Mouse (Mus musculus): Measurements from ENCODE around the gene Gm20388.
A peak's percentile ranks its signal among the peaks of the same experiment; 100 is the strongest.

The Gm20388 gene

DNA sequence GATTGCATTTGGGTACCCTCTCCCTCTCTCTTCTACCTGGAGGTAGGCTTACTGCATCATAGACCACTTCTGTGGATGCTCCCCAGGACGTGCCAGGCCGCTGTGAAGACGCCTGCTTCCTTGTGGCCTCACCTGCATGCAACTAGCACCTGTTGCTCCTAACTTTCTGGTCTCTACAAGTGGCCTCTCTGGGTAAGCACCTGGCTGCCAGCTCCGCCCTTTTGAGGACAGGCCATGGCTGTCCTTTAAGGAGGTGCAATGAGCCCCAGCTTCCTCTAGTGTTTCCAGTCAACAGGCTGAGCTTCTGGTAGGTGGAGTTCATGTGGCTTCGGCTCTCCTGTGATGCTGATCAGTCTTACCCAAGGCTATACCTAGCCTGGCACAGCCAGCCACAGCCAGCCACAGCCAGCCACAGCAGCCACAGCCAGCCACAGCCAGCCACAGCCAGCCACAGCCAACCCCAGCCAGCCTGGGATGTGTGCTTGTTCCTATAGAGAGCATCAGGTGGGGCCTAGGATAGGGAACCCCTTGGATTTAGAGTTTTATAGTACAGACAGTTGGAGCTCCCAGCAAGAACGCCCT lies 344.9 kb downstream of the Gm20388 start:
- DNase-seq (ENCODE audit: low spot score in 2 of 2), result no peak

DNA sequence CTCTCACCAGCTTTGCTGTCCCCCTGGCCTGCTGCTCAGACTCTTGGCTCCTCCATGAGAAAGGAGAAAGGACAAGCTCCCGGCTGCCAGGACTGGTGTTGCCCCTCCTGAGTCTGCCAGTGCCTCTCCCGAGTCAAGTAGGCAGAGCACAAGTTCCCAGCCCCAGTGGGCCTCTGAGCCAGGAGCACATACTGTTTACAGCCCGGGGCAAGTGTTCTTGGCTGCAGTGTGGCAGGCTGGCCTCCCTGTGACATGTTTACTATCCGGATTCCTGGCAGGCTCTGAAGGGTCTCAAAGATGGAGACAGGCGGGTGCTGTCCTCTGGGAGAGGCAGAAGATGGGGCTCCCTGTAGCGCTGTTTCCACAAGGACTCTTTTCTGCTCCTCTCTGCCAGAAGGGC lies 346.3 kb downstream of the Gm20388 start:
- no peak for DNase-seq (ENCODE audit: low spot score in 2 of 2)

DNA sequence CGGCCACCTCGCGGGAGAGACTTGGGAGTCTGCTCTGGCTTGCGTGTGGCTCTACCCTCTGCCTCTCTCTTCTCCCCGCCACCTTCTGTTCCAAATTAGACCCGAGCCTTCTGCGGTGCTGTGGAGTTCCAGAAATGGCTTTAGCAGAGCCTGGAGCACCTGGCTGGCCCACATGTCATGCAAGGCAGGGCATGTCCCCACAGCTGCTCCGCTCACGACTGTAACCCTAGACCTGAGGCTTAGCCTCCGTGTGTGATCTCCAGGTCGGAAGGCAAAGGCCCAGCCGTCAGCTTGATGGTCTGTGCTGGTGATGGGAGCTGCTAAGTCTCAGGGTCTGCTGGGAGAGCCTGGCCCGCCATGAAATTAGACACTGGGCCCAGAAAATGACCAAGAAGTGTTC lies 348.6 kb downstream of the Gm20388 start:
- DNase-seq (ENCODE audit: low spot score in 2 of 2), result no peak

- no peak for DNase-seq (ENCODE audit: low spot score in 2 of 2)
Observed at GRCm38 (mm10) chr8:120260677-120261076, 350.0 kb downstream of the Gm20388 start.

GRCm38 (mm10) chr8:120261338-120262120 lies 350.9 kb downstream of the Gm20388 start:
- DNase-seq (ENCODE audit: low spot score in 2 of 2), result no peak

DNA sequence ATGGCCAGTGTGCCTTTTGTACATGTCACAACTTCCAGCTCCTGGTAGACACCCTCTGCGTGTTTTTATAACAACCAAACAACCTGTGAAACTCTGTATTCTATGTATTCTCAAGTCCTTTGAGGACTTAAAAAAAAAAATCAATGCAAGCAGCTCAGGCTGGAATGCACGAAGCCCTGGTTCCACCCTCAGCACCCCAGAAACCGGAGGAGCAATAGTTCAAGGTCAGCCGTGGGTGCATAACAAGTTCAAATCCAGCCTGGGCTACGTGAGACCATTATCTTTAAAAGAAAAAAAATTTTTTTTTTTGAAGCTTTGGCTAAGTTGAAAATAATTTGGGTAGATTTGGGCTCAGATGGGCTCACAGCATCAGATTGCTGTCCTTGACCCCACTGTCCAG lies 353.2 kb downstream of the Gm20388 start:
- no peak for DNase-seq (ENCODE audit: low spot score in 2 of 2)

GRCm38 (mm10) chr8:120264388-120264943 lies 353.8 kb downstream of the Gm20388 start:
- no peak for DNase-seq (ENCODE audit: low spot score in 2 of 2)

GRCm38 (mm10) chr8:120264944-120265453 lies 354.4 kb downstream of the Gm20388 start:
- DNase-seq (ENCODE audit: low spot score in 2 of 2), result peak in 1 of 2 experiments; percentile 88

GRCm38 (mm10) chr8:120265471-120265870 lies 354.8 kb downstream of the Gm20388 start:
- DNase-seq (ENCODE audit: low spot score in 2 of 2), result no peak

GRCm38 (mm10) chr8:120268541-120268980 lies 357.9 kb downstream of the Gm20388 start:
- DNase-seq (ENCODE audit: low spot score in 2 of 2), result peak in 1 of 2 experiments; percentile 50

- DNase-seq (ENCODE audit: low spot score in 2 of 2), result peak in 1 of 2 experiments; percentile 57
Observed at GRCm38 (mm10) chr8:120270449-120270848, 359.8 kb downstream of the Gm20388 start.

- no peak for DNase-seq (ENCODE audit: low spot score in 2 of 2)
Observed at GRCm38 (mm10) chr8:120273430-120273829, 362.8 kb downstream of the Gm20388 start.

DNA sequence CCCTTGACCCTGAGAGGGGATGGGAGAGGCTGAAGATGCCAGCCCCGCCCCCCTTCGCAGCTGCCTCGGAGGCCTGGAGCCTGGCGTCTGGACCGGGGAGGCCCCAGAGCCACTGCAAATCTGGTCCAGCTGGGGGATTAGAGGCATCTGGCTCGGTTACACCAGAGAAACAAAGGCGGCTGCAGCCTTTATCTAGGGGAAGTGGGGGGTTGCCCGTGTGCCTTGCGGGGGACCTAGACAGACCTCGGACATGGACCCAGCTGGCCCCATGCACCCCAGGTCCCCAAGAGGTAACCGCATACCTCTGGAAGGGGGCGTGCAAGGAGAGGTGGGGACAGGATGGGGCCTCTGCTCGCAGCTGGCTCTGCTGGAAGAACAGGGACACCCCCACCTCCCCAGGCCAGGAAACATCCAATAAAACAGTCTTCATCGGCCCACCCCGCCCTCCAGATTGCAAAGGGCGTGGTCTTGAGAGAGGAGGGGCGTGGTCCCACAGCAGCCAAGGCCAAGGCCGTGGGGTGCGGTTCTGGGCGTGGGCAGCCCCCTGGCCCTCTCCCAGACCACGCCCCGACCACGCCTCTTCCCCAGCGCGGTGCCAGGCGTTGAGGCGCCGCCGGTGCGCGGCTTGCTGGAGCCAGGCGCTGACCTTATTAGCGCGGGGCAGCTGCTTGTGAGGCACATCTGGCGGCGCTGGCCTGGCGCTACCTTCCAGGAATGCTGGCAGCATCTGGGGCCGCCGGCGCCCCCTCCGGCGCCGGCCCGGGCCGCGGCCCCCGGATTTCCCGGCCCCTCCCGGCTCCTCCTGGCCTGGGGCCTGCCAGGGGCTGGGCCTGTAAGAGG lies 365.6 kb downstream of the Gm20388 start:
- DNase-seq (ENCODE audit: low spot score in 2 of 2), result peak in 1 of 2 experiments; percentile 49

DNA sequence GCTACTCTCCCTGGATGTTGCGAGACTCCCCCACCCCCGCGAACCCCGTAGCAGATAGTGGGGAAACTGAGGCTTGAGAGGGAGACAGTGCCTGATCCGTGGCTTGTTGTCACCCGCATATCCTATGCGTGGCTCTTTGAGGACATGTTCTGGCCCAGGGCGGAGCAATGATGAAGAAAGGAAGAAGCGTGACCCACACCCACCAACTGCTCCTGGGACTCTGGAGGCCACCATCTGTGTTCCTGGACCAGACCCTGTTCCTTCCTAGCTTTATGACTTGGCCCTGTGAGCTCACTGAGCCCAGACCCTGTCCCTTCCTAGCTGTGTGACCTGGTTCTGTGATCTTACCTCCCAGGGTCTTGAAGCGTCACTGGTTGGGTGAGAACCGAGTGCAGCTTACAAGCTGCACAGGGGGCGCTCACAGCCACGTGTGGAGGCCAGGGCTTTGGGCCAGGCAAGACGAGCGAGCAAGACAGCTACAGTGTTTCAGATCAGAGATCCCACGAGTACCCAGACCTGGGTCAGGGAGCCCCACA lies 366.3 kb downstream of the Gm20388 start:
- no peak for DNase-seq (ENCODE audit: low spot score in 2 of 2)

- DNase-seq (ENCODE audit: low spot score in 2 of 2), result no peak
Observed at GRCm38 (mm10) chr8:120278009-120278408, 367.4 kb downstream of the Gm20388 start.

DNA sequence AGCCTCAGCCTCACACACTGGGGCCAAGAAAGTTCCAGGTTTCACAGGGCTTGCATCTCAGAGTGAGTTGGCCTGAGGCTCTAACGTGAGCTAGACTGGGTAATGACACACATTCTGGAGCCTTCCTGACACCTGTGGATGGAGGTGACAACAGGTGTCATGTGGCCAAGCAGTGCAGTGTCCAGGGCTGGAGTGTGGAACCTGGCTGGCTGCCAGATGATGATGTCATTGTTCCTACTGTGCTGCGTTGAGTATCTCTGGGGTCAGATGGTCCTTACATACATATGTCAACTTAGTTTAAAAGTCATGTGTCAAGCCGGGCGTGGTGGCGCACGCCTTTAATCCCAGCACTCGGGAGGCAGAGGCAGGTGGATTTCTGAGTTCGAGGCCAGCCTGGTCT lies 368.8 kb downstream of the Gm20388 start:
- no peak for DNase-seq (ENCODE audit: low spot score in 2 of 2)

DNA sequence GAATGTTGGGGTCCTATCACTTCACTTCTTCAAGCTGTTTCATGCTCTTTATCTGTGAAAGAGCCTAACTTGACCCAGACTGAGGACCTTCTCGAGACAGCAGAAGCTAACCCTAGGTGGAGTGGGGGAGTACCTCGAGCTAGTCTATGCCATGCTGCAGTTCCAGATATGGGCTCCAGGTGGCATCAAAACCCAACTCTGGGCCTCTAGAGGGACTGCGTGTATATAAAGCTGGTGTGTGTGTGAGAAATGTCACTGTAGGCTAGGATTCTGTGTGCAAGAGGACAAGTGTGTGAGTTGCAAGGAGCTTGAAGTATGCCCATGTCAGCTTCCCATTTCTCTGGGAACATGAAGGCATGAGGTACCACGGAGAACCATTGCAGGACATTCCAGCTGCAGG lies 370.8 kb downstream of the Gm20388 start:
- peak in 1 of 2 experiments; percentile 86 for DNase-seq (ENCODE audit: low spot score in 2 of 2)

- no peak for DNase-seq (ENCODE audit: low spot score in 2 of 2)
Observed at GRCm38 (mm10) chr8:120282465-120282864, 371.8 kb downstream of the Gm20388 start.

GRCm38 (mm10) chr8:120284265-120284664 lies 373.6 kb downstream of the Gm20388 start:
- no peak for DNase-seq (ENCODE audit: low spot score in 2 of 2)

GRCm38 (mm10) chr8:120285033-120285432 lies 374.4 kb downstream of the Gm20388 start:
- DNase-seq (ENCODE audit: low spot score in 2 of 2), result no peak

GRCm38 (mm10) chr8:120285878-120286277 lies 375.2 kb downstream of the Gm20388 start:
- no peak for DNase-seq (ENCODE audit: low spot score in 2 of 2)

All from left cerebral cortex, adult 9 months (tissue).